Mouse (Mus musculus): ENCODE data around the gene Mdh2. TPM values are rescaled to one million over a fixed set of nuclear protein-coding genes. Genes with fewer than 3 reads are reported as not detected.

Mdh2 gene
- total RNA-seq (2021): 100 to 1,000 TPM; 433 to 459 TPM
- long read RNA-seq, experiment 1, transcript Mdh2-201 (9 exons, 1,456 nt): major isoform, 487 of 524 reads
- long read RNA-seq, experiment 1, partial matches to known transcripts: 31 of 524 reads
- long read RNA-seq, experiment 1, other reads (novel, unspliced or antisense): 6 of 524 reads
- long read RNA-seq, experiment 2, transcript Mdh2-201 (9 exons, 1,456 nt): major isoform, 533 of 618 reads
- long read RNA-seq, experiment 2, partial matches to known transcripts: 77 of 618 reads
- long read RNA-seq, experiment 2, other reads (novel, unspliced or antisense): 7 of 618 reads

DNA sequence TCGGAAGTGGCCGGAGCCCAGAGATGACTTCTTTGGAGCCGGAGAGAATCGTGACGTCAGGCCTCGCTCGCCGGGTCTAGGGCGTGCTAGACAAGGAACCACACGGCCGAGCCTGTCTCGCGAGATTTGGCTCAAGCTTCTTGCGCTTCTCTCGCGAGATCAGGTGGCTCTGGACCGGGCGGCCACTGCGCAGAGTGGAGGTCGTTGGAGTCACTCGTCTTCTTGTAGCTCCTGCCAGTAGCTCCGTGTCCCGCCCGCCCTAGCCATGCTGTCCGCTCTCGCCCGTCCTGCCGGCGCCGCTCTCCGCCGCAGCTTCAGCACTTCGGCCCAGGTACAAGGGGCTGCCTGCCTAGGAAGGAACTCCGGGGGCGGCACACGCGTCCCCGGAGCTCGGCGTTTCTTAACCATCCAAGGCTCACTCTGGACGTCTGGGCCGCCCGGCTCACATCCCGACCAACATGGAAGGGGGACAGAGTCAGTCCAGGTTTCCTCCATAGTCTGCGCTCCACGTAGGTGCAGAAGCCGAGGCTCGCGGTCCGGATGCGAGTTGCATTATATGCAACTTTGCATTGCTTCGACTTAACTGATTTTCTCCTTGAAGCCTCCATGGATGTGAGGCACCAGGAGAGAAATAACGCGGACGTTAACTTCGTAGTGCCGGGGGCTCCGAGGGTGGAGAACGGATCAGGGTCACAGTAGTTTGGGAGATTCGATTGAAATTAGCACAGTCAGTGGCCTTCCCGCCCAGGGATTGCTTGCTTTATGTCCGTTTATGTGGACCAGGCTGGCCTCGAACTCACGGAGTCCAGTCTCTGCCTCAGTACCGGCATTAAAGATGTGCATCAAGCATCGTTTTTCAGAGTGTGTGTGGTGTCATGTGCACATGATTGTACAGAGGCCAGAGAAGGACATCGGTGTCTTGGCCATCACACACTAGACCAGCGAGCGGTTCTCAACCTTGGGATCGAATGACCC is at the start of gene Mdh2:
Gene Mdh2 (plus strand): TSS at position 10 of the 975 bp plus-strand sequence.
- DNase-seq (ENCODE audit: low spot score in 2 of 2): peak; percentile 91 to 98

DNA sequence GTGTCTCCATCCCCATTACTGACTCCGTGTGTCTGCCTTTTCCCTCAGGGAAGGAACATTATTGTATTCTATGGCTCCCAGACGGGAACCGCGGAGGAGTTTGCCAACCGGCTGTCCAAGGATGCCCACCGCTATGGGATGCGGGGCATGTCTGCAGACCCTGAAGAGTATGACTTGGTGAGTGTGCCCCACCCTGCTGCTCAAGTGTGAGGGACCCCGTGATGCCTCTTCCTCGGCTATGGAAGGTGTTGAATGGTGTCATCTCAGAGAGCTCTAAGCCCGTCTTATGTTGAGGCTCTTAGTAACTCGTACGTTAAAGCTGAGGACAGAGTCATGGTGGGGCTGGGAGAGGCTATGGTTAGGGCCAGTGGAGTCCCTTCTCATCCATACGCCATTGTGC is 48.9 kb upstream of the Mdh2 start:
- no peak for DNase-seq (ENCODE audit: low spot score in 2 of 2)

GRCm38 (mm10) chr5:135730278-135730677 is 48.0 kb upstream of the Mdh2 start:
- DNase-seq (ENCODE audit: low spot score in 2 of 2): no peak

GRCm38 (mm10) chr5:135730916-135731315 is 47.4 kb upstream of the Mdh2 start:
- no peak for DNase-seq (ENCODE audit: low spot score in 2 of 2)

- DNase-seq (ENCODE audit: low spot score in 2 of 2): no peak
Observed at GRCm38 (mm10) chr5:135731322-135731721, 47.0 kb upstream of the Mdh2 start.

DNA sequence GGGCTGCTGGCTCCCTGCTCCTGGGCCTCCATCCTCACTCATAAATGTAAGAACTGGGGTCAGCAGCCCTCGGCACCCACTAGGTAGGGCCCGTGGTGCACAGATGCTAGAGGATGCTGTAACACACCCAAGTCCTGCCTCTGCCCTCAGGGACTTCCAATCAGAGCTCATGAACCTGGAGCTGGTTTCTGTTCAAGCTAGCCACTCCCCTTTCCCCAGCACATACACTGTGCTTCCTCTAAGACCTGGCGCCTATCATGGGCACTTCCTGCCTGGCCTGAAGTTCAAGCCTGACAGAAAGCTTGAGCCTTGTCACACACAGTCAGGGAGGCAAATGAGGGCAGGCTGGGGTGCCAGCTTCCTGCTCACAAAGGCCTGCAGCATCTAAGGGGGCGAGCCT is 45.2 kb upstream of the Mdh2 start:
- DNase-seq (ENCODE audit: low spot score in 2 of 2): no peak

GRCm38 (mm10) chr5:135734057-135734680 is 44.1 kb upstream of the Mdh2 start:
- DNase-seq (ENCODE audit: low spot score in 2 of 2): no peak

DNA sequence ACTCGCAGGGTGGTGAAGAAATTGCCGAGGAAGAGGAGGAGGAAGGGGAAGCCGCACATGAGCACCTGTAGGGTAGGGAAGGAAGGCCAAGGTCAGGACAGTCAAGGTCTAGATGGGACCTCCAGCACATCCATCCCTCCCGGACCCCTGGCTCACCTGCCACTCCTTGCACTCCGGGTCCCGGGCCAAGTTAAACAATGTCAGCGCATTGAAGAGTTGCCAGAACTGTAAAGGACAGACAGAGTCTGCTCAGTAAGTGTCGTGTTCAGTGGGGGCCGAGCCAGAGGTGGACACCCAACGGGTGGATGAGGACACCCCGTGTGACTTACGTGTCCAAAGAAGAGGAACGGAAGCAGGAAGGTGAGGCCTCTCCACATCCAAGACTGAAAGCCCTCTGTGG is 42.5 kb upstream of the Mdh2 start:
- no peak for DNase-seq (ENCODE audit: low spot score in 2 of 2)

DNA sequence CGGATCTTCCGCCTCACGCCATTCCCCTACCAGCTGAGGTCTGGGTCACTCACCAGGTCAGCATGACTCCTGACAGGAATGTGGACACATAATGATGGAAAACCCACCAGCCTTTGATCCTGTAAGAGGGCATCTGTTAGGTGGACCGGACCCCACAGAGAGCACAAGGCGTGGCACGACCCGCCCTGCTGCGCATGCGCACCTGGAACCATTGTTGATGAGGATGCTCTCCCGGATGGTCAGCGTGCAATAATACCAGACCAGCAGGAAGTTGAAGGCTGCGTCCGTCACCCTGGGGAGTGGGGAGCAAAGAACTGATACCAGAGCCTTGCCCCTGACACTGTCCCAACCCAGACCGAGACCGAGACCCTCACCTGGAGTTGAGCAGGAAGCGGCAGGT is 41.7 kb upstream of the Mdh2 start:
- DNase-seq (ENCODE audit: low spot score in 2 of 2): no peak

DNA sequence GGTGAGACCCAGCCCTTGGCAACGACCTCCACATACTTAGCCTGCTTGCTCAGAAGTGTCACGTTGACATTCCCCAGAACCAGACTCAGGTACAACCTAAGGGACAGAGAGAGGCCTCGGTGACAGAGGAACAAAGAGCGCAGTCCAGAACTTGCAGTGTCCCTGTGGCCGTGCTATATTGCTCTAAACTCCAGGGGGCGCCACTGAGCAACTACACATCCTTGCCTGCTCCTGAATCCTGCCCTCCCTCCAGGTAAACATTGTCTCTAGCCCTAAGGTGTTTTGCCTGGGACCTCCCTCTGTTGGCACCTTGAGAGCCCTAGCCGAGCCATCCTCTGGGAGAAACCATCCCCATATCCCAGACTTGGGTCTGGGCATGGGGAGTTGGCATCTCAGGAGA is 41.1 kb upstream of the Mdh2 start:
- no peak for DNase-seq (ENCODE audit: low spot score in 2 of 2)

DNA sequence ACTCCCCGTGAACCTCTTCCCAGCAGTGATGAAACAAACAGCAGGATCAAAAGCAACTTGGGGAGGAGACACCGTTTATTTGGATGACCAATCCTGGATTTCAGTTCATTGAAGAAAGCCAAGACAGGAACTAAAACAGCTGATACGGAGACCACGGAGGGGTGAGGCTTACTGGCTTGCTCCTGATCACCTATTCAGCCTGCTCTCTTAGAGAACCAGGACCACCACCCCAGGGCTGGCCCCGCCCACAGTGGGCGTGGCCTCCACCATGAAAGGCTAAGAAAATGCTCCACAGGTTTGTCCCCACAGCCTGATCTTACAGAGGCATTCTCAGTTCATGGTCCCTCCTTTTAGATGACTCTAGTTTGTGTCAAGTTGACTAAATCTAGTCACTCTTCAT is 40.0 kb upstream of the Mdh2 start:
- no peak for DNase-seq (ENCODE audit: low spot score in 2 of 2)

DNA sequence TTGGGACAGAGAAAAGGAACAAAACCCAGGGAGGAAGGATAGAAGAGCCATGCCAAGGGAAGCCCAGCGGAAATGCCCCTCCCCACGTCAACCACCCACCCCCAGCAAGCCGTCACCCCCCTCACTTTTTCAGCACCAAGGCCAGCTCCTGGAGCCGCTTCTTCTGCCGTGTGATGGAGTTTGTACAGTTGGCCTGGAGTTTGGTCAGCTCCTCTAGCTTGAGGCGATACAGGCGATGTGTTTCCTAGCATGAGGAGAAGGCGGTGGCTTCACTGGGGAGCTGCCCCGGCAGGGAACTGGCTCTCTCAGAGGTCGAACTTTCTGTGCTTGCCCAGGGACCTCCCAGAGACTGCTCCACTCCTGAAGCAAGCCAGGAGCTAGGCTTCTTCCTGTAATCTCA is 36.1 kb upstream of the Mdh2 start:
- no peak for DNase-seq (ENCODE audit: low spot score in 2 of 2)

DNA sequence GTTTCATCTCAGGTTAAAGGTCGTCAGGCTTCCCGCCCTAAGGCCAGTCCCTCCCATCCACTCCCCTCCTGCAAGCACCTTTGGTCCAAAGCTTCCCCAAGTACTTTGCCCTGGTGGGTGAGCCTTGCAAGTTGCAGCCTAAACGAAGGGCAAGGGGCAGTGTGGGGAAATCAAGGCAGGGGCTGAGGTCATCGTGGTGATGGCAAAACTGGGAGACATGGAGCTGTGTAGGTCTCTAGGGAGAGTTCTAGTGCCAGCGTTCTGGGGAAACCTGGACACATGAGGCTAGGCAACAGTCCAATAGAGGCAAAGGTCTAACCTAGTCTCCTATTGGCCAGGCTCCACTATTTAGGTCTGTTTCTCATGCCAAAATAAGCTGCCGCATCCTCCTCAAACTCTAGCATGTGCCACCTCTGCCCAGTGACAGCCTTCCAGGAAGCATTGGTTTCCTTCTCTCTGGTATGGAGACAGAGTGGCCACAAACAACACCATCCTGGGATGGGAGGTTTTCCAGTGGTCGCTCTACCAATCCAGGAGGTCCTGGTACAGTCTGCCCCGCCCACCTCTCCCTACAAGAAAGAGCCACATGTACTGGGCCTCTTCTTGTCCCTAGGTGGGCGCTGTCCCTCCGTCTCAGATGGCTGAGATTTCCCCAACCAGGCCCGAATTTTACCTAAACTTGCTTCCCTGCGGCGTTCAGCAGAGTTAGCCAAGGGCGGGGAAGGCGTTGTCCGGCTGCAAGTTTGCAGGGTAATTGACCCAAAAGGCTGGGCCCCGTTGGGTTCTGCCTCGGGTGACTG is 35.1 kb upstream of the Mdh2 start:
- DNase-seq (ENCODE audit: low spot score in 2 of 2): no peak

- peak; percentile 90 to 91 for DNase-seq (ENCODE audit: low spot score in 2 of 2)
Observed at GRCm38 (mm10) chr5:135743741-135744609, 34.3 kb upstream of the Mdh2 start, which contains the start of gene Tmem120a. Tmem120a (minus strand) TSS chr5:135744448.

- no peak for DNase-seq (ENCODE audit: low spot score in 2 of 2)
Observed at GRCm38 (mm10) chr5:135744742-135745141, 33.5 kb upstream of the Mdh2 start.

DNA sequence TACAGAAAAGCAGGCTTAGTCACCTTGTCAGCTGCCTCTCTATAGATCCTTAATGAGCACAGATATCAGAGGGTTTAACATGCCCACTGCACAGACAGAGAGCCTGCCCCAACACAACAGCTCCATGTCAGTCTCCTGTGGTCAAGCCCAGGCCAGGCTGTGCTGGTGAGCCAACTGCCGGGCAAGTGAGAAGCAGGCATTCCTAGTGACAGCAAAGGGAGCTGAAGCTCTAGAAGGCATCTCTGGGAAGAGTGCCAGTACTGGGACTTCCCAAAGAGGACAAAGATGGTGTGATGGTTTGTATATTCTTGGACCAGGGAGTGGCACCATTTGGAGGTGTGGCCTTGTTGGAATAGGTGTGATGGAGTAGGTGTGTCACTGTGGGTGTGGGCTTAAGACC is 27.2 kb upstream of the Mdh2 start:
- DNase-seq (ENCODE audit: low spot score in 2 of 2): no peak

- no peak for DNase-seq (ENCODE audit: low spot score in 2 of 2)
Observed at GRCm38 (mm10) chr5:135751595-135751994, 26.7 kb upstream of the Mdh2 start.

GRCm38 (mm10) chr5:135761881-135762280 is 16.4 kb upstream of the Mdh2 start:
- DNase-seq (ENCODE audit: low spot score in 2 of 2): no peak

DNA sequence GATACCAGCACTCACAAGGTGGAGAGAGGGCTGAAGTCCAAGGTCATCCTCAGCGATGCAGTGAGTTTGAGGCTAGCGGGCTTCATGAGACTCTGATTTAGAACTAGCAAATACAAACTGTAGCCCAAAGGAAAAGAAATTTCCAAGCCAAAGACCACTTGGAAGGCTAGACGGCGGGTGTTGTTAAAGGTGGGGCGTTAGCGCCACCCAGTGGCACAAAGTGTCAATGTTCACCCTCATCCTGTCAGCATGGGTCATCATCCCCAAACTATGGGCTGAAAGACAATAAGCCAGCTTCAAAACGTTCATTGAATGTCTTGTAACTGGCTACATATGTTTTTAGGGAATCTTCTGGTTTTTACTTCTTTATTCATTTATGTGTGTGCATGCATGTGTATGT is 14.8 kb upstream of the Mdh2 start:
- peak; percentile 30 to 40 for DNase-seq (ENCODE audit: low spot score in 2 of 2)

DNA sequence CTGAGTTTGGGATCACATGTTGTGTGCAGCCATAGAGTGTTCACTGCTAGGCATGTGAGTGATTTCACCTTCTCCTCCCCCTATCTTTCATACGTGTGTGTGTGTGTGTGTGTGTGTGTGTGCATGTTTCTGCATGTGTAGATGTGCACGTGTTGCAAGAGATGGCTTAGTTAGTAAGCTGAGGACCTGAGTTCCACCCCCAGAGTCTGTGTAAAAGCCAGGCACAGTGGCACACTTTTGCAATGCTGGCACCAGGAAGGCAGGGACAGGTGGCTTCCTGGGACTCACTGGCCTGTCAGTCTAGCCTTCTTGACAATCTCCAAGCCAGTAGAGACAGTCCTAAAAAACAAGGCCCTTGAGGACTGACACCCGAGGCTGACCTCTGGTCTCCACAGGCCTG is 13.3 kb upstream of the Mdh2 start:
- no peak for DNase-seq (ENCODE audit: low spot score in 2 of 2)

All from adrenal gland, postnatal 4 days (tissue).